Mouse (Mus musculus): ENCODE data around the gene Kcp. TPM values are rescaled to one million over a fixed set of nuclear protein-coding genes. Genes with fewer than 3 reads are reported as not detected.

The Kcp gene
- not detected for polyA plus RNA-seq (2017; shearing (Covaris generic))

DNA sequence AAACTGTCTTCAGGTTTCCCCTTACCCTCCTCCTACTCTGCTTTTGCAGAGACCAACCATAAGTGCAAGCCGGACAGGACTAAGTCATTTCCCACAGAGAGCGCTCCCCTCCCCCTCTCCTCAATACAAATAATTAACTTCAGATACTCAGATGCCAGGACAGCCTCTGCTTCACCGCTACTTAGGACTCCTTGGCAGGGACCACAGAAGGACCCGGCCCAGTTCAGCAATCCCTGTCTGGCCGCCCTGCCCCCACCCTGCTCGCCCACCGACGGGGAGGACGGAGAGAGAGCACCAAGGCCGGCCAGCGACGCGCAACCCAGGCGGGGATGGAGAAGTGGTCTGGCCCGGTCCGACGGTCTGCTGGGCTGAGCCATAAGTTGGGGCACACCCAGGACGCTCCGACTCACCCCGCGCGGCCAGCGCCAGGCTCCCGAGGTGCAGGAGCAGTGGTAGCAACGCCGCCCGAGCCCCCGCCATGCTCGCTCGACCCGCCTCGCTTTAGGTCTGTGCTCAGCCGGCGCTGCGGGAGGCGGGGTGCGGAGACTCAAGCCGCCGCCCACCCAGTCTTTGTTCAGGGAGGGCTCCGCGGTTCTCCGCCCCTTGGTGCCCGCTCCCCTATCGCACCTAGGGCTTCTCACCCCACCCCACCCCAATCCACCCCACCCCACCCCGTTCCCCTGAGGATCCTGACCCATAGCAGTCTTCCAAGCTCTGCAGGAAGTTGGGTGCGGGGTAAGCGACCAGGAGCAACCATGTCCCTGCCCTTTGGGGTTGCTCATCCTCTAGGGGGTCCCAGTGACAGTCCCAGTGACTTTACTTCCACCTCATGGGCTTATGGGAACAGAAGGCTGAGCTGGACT lies at the start of gene Kcp:
Kcp (minus strand) TSS at position 506 of the 863 bp plus-strand sequence.

DNA sequence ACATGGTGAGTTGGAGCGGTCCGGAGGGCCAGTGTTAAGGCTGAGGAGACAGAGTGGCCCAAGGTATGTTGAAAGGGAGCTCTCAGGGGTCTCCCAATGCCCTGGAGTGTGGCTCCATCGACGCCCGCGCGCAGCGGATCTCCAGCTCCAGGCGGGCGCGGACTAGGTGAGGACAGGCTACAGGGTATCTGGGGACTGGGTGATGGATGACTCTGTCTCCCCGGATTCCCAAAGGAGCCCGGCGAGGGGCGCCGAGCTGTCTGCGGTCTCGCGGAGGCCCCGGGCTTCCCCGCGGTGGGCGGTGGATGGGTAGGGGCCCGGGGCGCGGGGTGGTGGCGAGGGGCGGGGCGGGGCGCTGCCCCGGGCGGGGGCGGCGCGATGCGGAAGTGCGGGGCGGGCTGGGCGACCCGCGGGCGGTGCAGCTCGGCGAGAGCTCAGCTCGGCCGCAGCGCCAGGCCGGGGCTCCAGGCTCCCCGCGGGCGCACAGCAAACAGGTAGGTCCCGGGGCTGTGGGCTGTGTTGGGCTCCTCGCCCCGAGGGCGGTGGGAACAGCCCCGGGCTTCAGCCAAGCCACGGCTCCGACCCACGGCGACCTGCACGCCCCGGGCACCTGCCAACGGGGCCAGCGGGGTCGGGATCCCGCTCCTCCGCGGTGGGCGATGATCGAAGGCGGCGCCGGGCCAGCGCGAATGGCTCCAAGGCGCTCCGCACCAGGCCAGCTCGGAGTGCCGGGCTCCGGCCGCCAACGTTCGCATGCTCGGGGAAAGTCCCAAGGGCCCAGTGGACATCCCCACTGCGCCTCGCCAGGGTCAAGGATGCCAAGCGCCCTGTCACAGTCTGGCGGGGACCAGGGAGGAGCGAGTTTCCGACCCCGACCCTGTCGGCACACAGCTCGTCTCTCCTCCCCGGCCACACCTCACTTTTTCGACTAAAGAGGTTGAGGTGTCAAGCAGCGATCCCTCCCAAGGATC lies 18.8 kb upstream of the Kcp start, which contains the start of gene Irf5:
Irf5 (plus strand) TSS at position 345 of the 971 bp plus-strand sequence.

DNA sequence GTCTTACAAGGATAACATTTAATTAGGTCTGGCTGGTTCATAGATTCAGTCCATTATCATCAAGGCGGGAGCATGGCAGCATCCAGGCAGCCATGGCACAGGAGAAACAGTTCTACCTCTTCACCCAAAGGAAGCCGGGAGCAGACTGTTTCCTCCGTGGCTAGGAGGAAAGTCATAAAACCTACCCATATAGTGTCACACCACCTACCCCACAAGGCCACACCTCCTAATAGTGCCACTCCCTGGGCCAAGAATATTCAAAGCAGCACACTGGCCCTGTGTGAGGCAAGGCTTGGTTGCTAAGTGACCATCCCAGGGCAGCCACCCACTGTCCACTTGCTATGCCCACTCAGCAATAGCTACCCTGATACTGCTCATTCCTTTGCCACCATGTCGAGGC lies 36.6 kb downstream of the Kcp start, which contains the start of gene Atp6v1fnb:
Atp6v1fnb (plus strand) TSS at position 301 of the 400 bp plus-strand sequence.

DNA sequence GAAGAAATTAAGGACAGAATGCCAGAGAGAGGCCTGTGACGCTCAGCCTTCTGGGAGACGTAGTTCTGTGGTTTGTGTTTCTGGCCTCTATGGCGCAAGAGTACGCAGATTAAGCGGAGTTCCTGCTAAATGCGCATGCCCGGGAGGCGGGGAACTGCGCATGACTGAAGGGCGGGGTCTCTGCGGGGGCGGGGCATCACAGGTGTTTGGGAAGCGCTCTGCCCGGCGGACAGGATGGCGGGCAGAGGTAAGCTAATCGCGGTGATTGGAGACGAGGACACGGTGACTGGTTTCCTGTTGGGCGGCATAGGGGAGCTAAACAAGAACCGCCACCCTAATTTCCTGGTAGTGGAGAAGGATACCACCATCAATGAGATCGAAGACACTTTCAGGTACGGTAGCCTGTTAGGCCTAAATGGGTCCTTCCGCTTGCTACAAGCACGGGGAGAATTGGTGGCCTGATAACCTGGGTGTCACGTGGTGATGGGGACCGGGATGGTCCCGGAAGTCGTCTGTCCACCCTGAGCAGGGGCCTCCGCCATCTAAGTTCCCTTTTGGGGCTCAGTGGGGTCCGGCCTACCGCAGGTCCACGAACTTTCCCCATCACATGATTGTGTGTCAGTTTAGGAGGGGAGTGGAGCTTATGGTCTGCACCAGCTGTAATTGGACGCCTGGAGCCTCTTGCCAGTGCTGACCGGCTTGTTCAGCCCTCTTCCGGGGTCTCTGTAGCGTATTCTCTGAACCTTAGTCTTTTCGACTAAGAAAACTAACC lies 40.0 kb downstream of the Kcp start, which contains the start of gene Atp6v1f:
Atp6v1f (plus strand) TSS at position 136 of the 772 bp plus-strand sequence.

DNA sequence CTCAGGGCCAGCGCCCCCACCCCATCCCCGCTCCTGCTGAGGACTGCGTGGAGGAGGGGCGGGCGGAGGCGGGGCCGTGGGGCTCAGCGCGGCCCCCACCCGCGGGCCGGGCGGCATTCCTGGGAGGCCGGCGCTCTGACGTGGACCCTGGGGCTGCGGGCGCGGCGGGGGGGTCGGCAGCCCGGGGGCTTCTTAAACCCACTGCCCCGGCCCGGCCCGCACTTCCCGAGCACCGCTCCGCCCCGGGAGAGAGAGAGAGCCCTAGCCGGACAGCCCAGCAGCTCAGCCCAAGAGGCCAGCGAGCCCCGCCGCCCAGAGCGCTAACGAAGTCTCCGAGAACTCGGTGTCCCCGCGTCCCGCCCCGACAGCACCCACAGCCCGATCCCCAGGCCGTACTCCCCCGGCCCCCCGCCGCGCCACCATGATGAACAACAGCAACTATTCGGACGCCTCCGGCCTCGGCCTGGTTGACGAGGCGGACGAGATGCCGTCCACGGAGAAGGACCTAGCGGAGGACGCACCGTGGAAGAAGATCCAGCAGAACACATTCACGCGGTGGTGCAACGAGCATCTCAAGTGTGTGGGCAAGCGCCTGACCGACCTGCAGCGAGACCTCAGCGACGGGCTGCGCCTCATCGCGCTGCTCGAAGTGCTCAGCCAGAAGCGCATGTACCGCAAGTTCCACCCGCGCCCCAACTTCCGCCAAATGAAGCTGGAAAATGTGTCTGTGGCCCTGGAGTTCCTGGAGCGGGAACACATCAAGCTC lies 74.5 kb downstream of the Kcp start, which contains the start of gene Flnc:
Flnc (plus strand) TSS at position 219 of the 766 bp plus-strand sequence.

Other genes starting within 250 kb of the Kcp start
- gene Hilpda, start 235.5 kb downstream of the Kcp start, polyA plus RNA-seq (2017; shearing (Covaris generic)): 43.6 TPM
- gene Fam71f2, start 228.4 kb downstream of the Kcp start, polyA plus RNA-seq (2017; shearing (Covaris generic)): 0.74 TPM
- not detected for gene Fam71f1, start 188.8 kb downstream of the Kcp start, polyA plus RNA-seq (2017; shearing (Covaris generic))
- 121 TPM for gene Calu, start 159.9 kb downstream of the Kcp start, polyA plus RNA-seq (2017; shearing (Covaris generic))
- gene Opn1sw, start 119.5 kb downstream of the Kcp start, polyA plus RNA-seq (2017; shearing (Covaris generic)): 0.27 TPM
- 0.07 TPM for gene Ccdc136, start 111.6 kb downstream of the Kcp start, polyA plus RNA-seq (2017; shearing (Covaris generic))
- gene Flnc, start 74.7 kb downstream of the Kcp start, polyA plus RNA-seq (2017; shearing (Covaris generic)): not detected
- 405 TPM for gene Atp6v1f, start 40.2 kb downstream of the Kcp start, polyA plus RNA-seq (2017; shearing (Covaris generic))
- gene Atp6v1fnb, start 36.5 kb downstream of the Kcp start, polyA plus RNA-seq (2017; shearing (Covaris generic)): not detected
- gene Irf5, start 18.7 kb upstream of the Kcp start, polyA plus RNA-seq (2017; shearing (Covaris generic)): 30.8 TPM
- 129 TPM for gene Tnpo3, start 101.9 kb upstream of the Kcp start, polyA plus RNA-seq (2017; shearing (Covaris generic))
- 0.10 TPM for gene Tspan33, start 186.3 kb upstream of the Kcp start, polyA plus RNA-seq (2017; shearing (Covaris generic))
- gene Smo, start 227.6 kb upstream of the Kcp start, polyA plus RNA-seq (2017; shearing (Covaris generic)): 0.07 TPM